Mouse (Mus musculus): Measurements from ENCODE around the gene Mmachc. TPM values are rescaled to one million over a fixed set of nuclear protein-coding genes. Genes with fewer than 3 reads are reported as not detected.
A peak's percentile ranks its signal among the peaks of the same experiment; 100 is the strongest.
"Not testable (repeated sequence)": the region's sequence is repeated elsewhere in the genome, so short reads cannot be mapped to it uniquely, and the experiment has no call there.

Mmachc gene
- total RNA-seq, 2 experiments from 2014 or later, result 15.4 to 16.8 TPM

DNA sequence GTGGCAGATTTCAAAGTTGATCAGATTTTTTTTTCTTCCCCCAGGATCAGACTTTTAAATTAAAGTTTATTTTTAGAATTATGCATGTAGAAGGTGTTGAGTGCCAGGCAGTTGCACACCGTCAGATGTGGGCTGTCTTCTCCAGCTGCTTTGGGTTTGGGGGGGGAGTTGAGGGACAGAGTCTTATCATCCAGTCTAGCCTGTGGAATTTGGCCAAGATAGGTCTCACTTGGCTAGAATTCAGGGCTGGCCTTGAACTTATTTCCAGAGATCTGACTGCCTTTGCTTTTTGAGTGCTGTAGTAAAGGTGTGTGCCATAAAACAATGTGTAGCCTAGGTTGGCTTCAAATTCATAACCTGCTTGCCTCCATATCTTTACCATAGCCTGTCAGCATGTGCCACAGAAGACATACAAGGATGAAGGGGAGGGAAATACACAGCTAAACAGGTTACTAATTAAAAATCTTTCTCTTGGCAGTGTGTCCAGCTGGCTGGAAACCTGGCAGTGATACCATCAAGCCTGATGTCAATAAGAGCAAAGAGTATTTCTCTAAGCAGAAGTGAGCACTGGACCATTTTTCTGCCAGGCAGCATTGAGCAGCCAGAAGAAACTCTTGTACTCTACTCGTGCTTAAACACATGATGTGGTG is 9.4 kb downstream of the Mmachc start:
- no peak for DNase-seq (ENCODE audit: extremely low spot score in 1 of 2, low spot score in 2 of 2)
- intact Hi-C loops (cut with DNase I), result no loop called here

DNA sequence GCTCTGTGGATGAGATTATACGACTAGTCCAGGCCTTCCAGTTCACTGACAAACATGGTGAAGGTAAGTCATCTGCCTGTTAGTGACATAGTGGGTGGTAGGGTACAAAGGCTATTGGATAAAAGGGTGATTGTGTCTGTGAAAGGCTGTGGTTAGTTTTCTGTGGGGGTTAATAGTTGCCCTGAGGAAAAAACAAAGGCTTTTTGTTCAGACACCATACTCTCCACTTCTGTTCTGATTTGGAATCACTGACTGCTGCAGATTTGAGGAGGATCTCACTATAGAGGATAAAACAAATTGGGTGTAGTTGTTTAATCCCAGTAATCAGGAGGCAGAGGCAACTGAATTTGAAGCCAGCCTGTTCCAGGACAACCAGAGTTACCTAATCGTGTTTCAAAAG is 14.4 kb downstream of the Mmachc start:
- no peak for DNase-seq (ENCODE audit: extremely low spot score in 1 of 2, low spot score in 2 of 2)
- intact Hi-C loops (cut with DNase I), result no loop called here

DNA sequence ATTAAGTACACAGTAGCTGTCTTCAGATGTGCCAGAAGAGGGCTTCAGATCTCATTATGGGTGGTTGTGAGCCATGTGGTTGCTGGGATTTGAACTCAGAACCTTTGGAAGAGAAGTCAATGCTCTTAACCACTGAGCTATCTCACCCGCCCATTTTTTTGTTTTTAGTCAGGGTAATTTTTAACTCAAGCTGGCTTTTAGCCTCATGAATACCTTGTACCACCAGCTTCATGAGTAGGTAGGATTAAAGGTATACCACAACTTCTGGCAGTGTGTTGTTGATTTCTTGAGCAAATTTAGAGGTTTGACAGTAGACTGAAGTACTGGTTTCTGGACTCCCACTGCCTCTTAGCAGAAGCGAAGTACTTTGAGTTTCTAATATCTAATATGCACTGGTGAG is 16.1 kb downstream of the Mmachc start:
- no peak for DNase-seq (ENCODE audit: extremely low spot score in 1 of 2, low spot score in 2 of 2)
- intact Hi-C loops (cut with DNase I), result no loop called here

DNA sequence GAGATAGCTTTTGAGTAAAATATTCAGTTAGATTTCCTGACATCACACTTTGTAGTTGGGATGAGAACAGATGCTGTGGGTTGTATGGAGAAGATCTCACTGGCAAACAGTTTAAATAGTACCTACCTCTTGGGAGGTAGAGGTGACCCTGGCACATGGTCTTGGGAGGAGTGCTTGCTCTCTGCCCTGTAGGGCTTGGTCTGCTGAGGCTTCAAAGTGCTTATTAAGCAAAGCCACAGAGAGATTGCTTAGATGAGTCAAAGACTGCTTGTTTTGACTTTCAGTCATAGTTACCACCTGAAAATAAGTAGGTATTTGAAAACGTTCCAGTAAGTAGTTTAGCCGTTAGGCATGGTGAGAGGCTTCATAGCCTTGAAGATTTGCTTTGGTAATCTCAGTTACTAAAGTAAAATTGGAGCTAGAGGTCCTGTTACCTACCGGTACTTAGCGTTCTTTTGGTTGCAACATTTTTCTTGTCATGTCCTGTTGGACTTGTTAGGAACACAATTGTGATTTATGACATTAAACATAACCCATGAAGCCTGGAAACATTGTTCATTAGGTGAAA is 18.8 kb downstream of the Mmachc start:
- no peak for DNase-seq (ENCODE audit: extremely low spot score in 1 of 2, low spot score in 2 of 2)
- intact Hi-C loops (cut with DNase I), result loop anchor here (5.0 kb wide), 1 partner anchor 37 kb away; the partner anchor contains the start of gene Akr1a1

DNA sequence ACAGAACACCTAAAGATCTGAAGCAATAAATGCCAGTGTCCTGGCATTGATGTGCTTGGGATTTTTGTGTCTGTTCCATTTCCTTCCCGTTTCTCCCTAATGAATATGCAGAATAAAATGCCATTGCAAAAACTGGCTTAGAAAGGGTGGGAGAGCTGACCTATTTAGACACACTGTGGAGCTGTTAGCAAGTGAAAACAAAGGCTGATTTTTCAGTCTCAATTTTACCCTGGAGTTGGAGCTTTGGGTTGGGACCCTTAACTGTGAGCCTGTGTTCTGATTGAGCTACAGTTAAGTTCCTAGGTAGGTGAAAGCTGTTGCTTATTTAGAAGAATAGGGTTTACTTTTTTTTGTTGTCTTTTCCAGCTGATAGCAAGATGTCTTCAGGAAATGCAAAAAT is 21.2 kb downstream of the Mmachc start:
- intact Hi-C loops (cut with DNase I), result loop anchor here (5.0 kb wide), 1 partner anchor 35 kb away; the partner anchor contains the start of gene Akr1a1
- no peak for DNase-seq (ENCODE audit: extremely low spot score in 1 of 2, low spot score in 2 of 2)

DNA sequence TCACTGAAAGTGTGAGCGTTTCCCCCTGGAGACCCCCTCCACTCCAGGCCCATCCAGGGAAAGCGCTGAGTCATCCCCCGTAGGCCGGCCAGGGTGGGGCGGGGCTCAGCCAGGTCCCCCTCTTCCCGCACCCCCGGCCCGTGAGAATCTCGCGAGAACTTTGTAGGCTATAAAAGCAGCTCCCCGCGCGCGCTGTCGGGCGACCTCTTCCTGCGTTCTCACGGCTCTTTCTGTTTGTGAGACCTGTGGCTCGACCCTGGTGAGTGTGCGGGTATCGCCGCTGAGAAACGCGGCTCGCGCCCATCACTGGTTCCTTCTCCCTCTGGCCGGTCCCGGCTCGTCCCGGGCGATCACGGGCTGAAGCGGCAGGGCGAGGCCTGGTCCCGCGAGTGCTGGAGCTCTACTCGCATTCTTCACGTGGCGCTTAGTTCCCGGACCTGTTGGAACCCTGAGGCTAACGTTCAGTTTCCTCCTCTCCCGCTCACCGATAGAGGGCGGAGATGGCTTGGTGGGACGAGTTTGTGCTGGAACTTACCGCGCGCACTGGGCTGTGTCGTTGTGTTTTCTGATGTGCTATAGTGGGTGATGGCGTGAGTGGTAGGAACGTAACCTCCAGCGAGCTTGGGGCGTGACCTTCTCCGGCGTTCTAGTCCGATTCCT is 22.7 kb downstream of the Mmachc start, which contains the start of gene Prdx1:
TSS of gene Prdx1 (plus strand) at position 143 of the 660 bp plus-strand sequence.
- intact Hi-C loops (cut with DNase I), result loop anchor here (5.0 kb wide), 1 partner anchor 33 kb away; the partner anchor contains the start of gene Akr1a1
- peak; percentile 88 to 98 for DNase-seq (ENCODE audit: extremely low spot score in 1 of 2, low spot score in 2 of 2)

DNA sequence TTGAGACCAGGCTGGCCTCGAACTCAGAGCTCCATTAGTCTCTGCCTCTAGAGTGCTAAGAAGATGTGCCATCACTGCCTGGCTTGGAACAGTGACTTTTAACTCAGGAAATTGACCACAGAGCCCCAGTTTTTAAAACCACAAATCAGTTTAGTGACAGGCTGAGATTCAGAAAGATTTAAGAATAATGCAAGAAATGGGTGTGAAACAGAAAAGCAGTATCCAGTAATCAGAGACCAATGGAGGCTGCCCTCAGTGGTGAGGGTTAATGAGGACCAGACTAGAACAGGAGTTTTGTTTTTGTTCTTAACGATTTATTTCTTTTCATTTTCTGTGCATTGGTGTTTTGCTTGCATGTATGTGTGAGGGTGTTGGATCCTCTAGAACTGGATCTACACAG is 23.5 kb downstream of the Mmachc start:
- intact Hi-C loops (cut with DNase I), result loop anchor here (5.0 kb wide), 1 partner anchor 32 kb away; the partner anchor contains the start of gene Akr1a1
- DNase-seq (ENCODE audit: extremely low spot score in 1 of 2, low spot score in 2 of 2), result no peak

DNA sequence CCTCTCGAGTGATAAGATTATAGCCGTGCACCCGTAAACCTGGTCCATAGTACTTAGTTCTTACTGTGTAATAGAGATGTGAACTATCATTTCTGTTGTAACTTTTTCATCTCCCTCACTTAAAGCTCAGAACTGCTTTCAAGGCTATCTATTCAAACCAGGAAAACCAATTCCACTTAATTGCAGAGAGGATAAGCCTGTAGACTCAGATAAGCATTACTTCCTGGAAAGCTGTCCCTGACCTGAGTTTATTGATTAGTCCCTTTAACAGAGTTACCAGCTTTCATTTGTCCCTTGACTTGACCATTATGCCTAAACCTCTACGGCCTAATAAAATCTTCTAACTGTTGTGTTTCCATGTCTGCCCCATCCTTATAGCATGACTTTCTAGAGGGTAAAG is 24.2 kb downstream of the Mmachc start:
- no peak for DNase-seq (ENCODE audit: extremely low spot score in 1 of 2, low spot score in 2 of 2)
- intact Hi-C loops (cut with DNase I), result no loop called here

DNA sequence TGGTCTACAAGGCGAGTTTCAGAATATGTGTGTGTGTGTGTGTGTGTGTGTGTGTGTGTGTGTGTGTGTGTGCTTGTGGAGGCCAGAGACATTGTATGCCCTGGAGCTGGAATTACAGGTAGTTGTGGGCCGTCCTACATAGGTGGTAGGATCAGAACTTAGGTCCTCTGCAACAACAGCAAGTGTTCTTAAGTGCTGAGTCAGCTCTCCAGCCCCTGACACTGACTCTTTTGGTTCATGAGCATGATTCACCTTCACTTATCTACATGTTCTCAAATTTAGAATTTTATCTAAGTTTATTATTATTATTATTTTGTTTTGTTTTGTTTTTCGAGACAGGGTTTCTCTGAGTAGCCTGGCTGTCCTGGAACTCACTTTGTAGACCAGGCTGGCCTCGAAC is 27.7 kb downstream of the Mmachc start:
- intact Hi-C loops (cut with DNase I); DNase-seq (ENCODE audit: extremely low spot score in 1 of 2, low spot score in 2 of 2): not testable (repeated sequence)

DNA sequence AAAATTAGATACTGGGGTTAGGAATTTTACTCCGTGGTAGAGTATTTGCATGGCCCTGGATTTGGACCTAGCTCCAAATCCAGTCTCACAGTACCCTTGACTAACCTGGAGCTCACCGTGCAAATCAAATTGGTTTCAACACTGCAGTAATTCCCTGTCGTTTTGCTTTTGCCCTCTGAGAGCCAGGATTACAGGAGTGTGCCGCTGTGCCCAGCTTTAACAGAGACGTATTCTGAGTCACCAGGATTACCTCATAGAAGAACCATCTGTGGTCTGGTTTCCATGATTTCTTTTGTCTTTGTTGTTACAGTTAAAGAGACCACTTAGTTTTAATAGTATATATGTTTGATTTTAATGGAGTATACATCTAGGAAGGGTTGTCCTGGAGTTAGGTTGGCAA is 29.1 kb downstream of the Mmachc start:
- no peak for DNase-seq (ENCODE audit: extremely low spot score in 1 of 2, low spot score in 2 of 2)
- intact Hi-C loops (cut with DNase I), result no loop called here

DNA sequence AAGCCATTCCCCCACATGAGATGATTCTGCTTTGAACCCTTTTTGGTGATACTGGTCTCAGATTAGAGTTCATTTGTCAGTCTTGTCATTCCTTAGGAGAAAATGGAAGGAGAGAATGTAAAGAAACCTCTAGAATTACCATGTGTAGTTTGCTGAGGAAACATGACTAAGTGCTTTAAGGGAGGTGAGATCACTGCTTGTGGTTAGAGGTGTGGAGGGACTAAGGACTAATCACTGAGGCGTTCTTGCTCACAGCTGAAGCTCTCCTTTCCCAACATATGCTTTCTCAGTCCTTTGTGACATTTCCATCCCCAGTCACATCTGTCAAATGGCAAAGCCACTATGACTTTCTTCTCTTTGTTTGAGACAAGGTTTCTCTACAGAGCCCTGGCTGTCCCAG is 30.4 kb downstream of the Mmachc start:
- intact Hi-C loops (cut with DNase I), result no loop called here
- DNase-seq (ENCODE audit: extremely low spot score in 1 of 2, low spot score in 2 of 2), result no peak

DNA sequence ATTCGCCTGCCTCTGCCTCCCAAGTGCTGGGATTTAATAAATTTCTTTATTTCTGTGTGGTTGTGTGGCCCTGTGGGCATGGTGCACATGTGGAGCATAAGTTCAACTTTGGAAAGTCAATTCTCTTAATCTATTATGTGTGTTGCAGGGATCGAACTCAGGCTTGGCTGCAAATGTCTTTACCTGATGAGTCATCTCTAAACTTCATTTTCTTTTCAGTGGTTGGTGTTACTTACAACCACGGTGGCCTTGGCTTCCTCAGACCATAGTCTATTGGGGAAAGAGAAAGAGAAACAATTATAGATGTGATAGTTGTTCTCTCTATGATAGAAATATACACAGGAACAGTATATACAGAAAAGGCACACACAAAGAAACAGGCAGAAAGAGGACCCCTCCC is 32.2 kb downstream of the Mmachc start:
- DNase-seq (ENCODE audit: extremely low spot score in 1 of 2, low spot score in 2 of 2), result no peak
- intact Hi-C loops (cut with DNase I), result no loop called here

DNA sequence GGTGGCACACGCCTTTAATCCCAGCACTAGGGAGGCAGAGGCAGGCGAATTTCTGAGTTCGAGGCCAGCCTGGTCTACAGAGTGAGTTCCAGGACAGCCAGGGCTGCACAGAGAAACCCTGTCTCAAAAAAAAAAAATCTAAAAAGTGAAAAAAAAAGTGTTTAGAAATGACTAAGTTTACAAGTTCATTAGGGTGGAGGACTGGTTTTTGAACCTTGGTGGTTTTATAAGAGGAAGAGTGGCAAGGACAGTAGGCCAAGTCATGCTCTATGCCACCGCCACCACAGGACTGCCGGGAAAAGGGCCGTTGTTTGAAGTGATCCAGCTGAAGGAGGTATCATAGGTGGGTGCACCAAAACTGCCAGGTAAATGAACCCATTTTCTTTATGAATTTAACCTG is 33.4 kb downstream of the Mmachc start:
- DNase-seq (ENCODE audit: extremely low spot score in 1 of 2, low spot score in 2 of 2); intact Hi-C loops (cut with DNase I): not testable (repeated sequence)

DNA sequence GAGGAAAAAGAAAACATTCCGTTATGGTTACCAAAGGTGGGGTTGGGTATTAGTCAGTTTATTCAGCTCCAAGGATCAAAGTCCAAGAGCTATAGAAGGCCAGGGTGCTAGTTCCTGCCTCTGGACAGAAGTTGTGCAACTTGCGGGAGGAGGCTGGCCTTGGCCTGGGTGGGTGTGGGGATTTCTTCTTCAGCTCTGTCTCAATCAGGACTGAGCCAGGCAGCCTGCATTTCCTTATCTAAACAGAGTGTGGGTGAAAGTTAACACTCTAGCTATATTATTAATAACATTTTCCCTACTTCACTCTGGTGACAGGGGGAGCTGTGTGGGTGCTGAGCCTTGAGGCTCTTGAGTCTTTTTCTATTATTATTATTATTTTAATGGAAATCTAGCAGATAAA is 35.4 kb downstream of the Mmachc start:
- intact Hi-C loops (cut with DNase I), result no loop called here

DNA sequence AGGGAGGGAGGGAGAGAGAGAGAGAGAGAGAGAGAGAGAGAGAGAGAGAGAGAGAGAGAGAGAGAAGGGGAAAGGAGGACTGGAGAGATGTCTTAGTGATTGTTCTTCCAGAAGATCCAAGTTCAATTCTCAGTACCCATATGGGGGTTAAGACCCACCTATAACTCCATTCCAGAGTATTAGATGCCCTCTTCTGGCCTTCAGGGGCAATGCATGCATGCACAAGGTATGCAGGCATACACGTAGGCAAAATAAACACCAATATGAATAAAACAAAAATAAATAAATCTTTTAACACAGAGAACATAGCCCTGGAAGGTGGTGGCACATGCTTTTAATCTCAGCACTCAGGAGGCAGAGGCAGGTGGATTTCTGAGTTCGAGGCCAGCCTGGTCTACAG is 38.9 kb downstream of the Mmachc start:
- intact Hi-C loops (cut with DNase I), result no loop called here
- DNase-seq (ENCODE audit: extremely low spot score in 1 of 2, low spot score in 2 of 2), result no peak

More for the DNA sequence above, 35.4 kb downstream of the Mmachc start:
- peak in 1 of 2 experiments; percentile 42 for DNase-seq (ENCODE audit: extremely low spot score in 1 of 2, low spot score in 2 of 2)

DNA sequence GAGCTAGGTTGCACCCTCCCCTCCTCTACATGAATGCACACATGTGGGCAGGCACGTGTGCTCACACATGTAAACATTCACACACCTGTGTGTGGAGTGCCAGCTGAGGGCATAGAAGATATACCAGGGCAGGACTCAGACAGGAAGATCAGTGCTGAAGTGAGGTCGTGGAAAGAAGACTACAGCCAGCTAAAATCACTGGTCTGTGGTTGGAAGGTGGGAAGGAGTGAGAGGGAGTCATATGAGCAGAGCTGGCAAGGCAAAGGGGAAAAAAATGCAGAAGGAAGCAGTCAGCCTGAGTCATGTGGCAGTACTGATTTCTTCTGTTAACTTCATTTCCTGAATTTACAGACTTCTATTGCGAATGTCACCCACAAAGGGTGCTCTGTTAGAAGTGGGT is 40.1 kb downstream of the Mmachc start:
- DNase-seq (ENCODE audit: extremely low spot score in 1 of 2, low spot score in 2 of 2), result no peak
- intact Hi-C loops (cut with DNase I), result no loop called here

DNA sequence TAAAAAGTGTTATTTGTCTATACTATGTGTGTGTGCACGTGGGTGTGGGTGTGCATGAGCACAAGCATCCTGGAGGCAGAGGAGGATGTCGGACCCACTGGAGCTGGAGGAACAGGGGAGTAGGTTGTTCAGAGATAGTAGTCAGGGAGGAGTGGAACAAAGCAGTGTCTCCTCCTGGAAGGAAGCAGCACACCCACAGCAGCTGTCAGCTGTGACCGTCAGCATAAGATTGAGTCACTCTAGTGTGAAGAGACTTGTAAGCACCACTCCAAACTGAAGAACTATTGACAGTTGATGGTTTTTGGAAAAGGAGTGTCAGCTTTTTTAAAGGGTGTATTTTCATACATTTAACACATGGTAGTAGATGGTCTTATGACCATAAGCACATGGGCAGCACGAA is 41.6 kb downstream of the Mmachc start:
- intact Hi-C loops (cut with DNase I), result no loop called here
- no peak for DNase-seq (ENCODE audit: extremely low spot score in 1 of 2, low spot score in 2 of 2)

DNA sequence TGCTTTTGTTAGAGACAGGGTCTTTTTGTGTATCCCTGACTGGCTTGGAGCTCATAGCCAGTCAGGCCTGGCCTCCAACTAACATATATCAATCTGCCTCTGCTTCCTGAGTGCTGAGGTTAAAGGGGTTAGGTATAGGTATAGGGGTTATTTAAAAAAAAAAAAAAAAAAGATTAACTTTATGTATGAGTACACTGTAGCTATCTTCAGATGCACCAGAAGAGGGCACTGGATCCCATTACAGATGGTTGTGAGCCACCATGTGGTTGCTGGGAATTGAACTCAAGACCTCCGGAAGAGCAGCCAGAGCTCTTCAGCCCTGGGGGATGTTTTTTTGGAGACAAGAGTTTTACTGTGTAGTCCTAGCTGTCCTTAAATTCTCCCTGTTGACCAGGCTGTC is 46.2 kb downstream of the Mmachc start:
- intact Hi-C loops (cut with DNase I), result no loop called here
- DNase-seq (ENCODE audit: extremely low spot score in 1 of 2, low spot score in 2 of 2), result no peak

DNA sequence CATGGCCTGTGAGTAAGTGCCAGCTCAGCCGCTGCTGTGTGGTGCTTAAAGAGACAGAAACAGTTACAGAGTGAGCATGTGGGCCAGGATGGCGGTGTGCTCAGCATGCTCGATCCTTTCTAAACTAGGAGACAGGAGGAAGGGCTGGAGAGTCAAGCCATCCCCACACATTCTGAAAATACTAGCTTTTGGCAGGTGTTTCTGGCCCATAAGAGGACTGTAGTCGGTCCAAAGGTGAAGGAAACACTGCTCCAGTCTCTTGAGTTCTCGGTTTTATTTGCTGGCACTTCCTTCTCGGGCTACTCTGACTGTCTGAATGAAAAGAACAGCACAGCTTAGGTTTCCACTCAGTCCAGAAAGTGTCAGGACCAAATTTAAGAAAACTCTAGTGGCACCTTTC is 47.4 kb downstream of the Mmachc start:
- intact Hi-C loops (cut with DNase I), result no loop called here
- no peak for DNase-seq (ENCODE audit: extremely low spot score in 1 of 2, low spot score in 2 of 2)

DNA sequence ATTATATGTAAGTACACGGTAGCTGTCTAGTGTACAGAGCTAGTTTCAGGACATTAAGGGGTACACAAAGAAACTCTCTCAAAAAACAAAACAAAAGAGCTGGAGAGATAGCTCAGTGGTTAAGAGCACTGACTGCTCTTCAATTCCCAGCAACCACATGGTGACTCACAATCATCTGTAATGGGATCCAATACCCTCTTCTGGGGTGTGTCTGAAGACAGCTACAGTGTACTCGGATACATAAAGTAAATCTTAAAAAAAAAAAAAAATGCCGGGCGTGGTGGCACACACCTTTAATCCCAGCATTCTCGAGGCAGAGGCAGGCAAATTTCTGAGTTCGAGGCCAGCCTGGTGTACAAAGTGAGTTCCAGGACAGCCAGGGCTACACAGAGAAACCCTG is 48.3 kb downstream of the Mmachc start:
- DNase-seq (ENCODE audit: extremely low spot score in 1 of 2, low spot score in 2 of 2); intact Hi-C loops (cut with DNase I): not testable (repeated sequence)
